Mouse (Mus musculus) G1E-ER4 (cell line): ENCODE measurements around the gene Tbc1d30. TPM values are rescaled to one million over a fixed set of nuclear protein-coding genes. Genes with fewer than 3 reads are reported as not detected.

Experiments
- GATA1 ChIP-seq: IDR thresholded peaks from one replicate; pipeline ENCODE4 v1.8.0; 2012; ENCODE audit warnings: low read length, inconsistent platforms
- polyA plus RNA-seq: library from polyadenylated mRNA; stranded (reverse); fragments of >175 nt; gene quantifications from 2 replicates; pipeline ENCODE4 v1.2.3, GENCODE M21; 2012

The Tbc1d30 gene
- polyA plus RNA-seq, 1 experiment: not detected

GRCm38 (mm10) chr10:121237377-121237776 is 113.7 kb downstream of the Tbc1d30 start:
- no peak for TF ChIP-seq GATA1

GRCm38 (mm10) chr10:121235167-121235824 is 115.8 kb downstream of the Tbc1d30 start:
- no peak for TF ChIP-seq GATA1

DNA sequence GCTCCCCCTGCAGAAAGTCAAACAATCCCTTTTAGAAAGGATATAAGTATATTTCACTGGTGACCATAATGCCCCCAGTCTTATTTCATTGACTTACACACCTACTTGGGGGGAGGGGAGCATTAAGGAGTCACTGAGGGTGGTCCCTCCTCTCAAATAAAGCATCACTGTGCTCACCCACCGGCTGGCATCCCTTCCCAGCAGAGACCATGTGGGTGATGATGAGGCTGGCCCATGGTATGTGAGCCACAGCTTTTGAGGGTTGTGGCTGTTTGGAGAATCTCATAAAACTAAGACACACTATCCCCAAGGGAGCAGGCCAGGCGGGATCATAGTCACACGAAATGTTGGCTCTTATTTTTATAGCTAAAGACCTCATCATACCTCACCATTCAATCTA is 116.6 kb downstream of the Tbc1d30 start:
- TF ChIP-seq GATA1: no peak

DNA sequence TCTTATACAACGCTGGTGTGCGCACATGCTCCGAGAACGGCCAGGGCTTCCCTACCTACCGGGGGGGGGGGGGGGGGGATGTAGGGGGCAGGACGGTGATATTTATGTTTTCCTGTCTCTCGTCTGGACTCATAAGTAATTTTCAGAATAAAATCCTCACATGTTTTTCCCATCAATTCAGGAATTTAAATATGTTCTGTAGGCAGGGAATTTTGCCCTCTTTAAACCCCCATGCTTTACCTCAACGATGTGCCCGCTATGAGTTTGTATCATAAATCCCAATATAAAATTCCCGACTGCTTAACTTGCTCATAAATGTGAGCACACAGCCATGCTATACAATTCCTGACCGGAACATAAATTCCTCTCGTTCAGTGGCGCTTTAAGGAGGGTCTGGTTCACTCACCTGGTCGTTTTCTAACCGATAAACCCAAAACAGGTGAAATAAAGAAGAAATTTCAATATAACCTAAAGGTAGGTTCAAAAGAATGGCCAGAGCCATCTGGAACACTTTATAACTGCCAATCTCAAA is 122.6 kb downstream of the Tbc1d30 start:
- no peak for TF ChIP-seq GATA1

DNA sequence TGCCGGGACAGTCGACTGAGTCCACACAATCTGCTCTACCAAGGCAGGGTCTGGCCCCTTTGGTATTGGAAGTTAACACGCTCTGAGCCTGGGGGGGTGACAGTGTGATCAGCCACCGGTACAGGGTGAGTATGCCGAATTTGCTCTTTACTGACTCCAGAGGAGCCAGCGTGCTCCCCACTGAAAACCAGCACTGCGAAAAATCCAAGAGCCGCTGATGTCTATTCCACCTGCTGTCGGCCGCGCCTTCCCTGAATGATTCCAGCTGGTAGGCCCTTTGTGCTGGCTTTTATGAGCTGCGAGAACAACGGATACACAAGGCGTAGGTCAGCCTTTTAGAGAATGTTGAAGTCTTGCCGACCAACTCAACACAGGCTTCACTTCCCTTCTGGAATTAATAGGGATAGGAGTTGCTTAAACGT is 123.1 kb downstream of the Tbc1d30 start:
- no peak for TF ChIP-seq GATA1

DNA sequence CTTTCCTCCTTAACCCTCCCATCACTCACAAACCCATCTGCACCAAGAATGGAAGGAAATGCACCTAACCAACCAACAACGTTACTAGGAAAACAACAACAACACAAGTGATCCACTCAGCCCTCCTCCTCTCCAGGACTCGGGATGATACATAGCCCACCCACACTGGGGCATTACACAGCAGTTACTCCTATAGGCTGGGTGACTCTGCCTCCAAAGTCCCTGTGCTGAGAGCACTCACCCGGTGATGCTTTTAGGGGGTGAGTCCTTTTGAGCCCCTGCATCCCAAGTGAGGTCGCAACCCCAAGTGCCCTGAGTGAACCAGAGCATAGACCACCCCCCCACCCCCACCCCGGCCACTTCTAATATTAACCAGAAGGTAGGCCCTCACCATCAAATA is 123.7 kb downstream of the Tbc1d30 start:
- TF ChIP-seq GATA1: no peak

DNA sequence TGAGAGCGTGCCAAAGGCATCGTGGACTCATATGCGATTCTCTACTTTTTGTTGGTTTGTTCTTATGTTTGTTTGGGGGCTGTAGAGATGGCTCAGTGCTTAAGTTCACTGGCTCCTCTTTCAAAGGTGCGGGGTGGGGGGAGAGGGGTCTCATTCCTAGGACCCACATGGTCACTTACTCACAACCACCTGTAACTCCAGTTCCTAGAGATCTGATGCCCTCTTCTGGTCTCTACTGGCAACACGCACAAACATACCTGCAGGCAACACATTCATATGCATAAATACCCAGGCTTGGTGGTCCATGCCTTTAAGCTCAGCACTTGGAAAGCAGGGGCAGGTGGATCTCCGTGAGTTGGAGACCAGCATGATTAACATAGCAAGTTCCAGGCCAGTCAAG is 125.4 kb downstream of the Tbc1d30 start:
- no peak for TF ChIP-seq GATA1

GRCm38 (mm10) chr10:121222881-121223280 is 128.2 kb downstream of the Tbc1d30 start:
- TF ChIP-seq GATA1: no peak

GRCm38 (mm10) chr10:121218616-121219015 is 132.5 kb downstream of the Tbc1d30 start:
- TF ChIP-seq GATA1: no peak

- no peak for TF ChIP-seq GATA1
These were observed 134.3 kb downstream of the Tbc1d30 start for GRCm38 (mm10) chr10:121216804-121217203.

Other genes with a start within 250 kb of the Tbc1d30 start
- gene Gns, start 13.8 kb upstream of the Tbc1d30 start, polyA plus RNA-seq: 49.2 and 57.9 TPM in 2 replicates
- gene Rassf3, start 125.1 kb upstream of the Tbc1d30 start, polyA plus RNA-seq: 0.02 TPM in 1 of 2 replicates, not detected in the other
- 2.9 and 3.0 TPM in 2 replicates for gene Tbk1, start 235.5 kb upstream of the Tbc1d30 start, polyA plus RNA-seq